Mouse (Mus musculus) embryonic facial prominence, embryonic 10.5 days (tissue): ENCODE data around the gene Rps6kb1. TPM values are rescaled to one million over a fixed set of nuclear protein-coding genes. Genes with fewer than 3 reads are reported as not detected.
A peak's percentile ranks its signal among the peaks of the same experiment; 100 is the strongest.

Experiments
- DNase-seq: peaks from one replicate; pipeline ENCODE4 v3.0.0-alpha.2; 2017; ENCODE audit warnings: low spot score
- H3K27ac ChIP-seq: fragments of 300-500 bp; sonication (generic); replicated peaks from 2 replicates; pipeline ENCODE4 v1.5.1; 2016; ENCODE audit warnings: mild to moderate bottlenecking
- H3K27me3 ChIP-seq: fragments of 300-500 bp; sonication (generic); replicated peaks from 2 replicates; pipeline ENCODE4 v1.6.1; 2016; ENCODE audit warnings: low read depth, mild to moderate bottlenecking; ENCODE audit not compliant: poor library complexity, severe bottlenecking
- H3K36me3 ChIP-seq: fragments of 300-500 bp; sonication (generic); replicated peaks from 2 replicates; pipeline ENCODE4 v1.6.1; 2016; ENCODE audit warnings: mild to moderate bottlenecking, moderate library complexity
- H3K4me1 ChIP-seq: fragments of 300-500 bp; sonication (generic); 2 replicates; pipeline ENCODE4 v1.6.1; 2016
- H3K4me3 ChIP-seq: fragments of 300-500 bp; sonication (generic); 2 replicates; pipeline ENCODE4 v1.5.1; 2016; ENCODE audit warnings: mild to moderate bottlenecking, moderate library complexity
- H3K9me3 ChIP-seq: fragments of 300-500 bp; sonication (generic); 2 replicates; pipeline ENCODE4 v1.6.1; 2016; ENCODE audit warnings: mild to moderate bottlenecking
- WGBS: fragments of 180-500 bp; shearing (Covaris S2); methylation state at CpG from one replicate; pipeline ENCODE4 v1.1.7; 2016; 5-methylcytosine and 5-hydroxymethylcytosine counted together
- polyA plus RNA-seq: library from polyadenylated mRNA; unstranded; fragments of >200 nt; fragmentation: Nextera tagmentation; extraction: Ambion mirVana; gene quantifications from 2 replicates; pipeline ENCODE4 v1.2.1, GENCODE M21; 2016

Gene Rps6kb1
- polyA plus RNA-seq, 1 experiment from 2014 or later, result 66.9 TPM

DNA sequence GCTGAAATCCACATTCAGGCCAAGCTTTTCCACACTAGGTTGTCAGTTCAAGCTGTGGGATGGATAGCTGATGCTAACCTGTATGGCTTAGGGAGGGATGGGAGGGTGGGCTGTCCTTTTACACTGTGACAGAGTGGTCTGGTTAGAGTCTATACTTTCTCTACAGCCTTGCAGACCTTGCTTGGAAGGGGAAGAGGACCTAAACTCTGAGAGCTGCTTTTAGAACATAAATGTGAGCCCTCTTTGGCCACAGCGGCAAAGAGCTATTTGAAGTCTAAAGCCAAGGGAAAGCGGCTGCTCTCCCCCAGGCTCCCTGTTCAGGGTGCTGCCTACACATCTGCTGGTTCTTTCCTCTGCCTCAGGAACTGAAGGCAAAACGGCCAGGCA is 41.0 kb upstream of the Rps6kb1 start:
- WGBS, result 46% methylated on average over 3 of the region's 3 CpGs
- Histone ChIP-seq H3K4me1 (peaks cover 44% of the 10 kb centered on the region), H3K9me3 (no peaks in the 10 kb centered on the region), H3K4me3 (peak overlapping the region; percentile 34), H3K36me3 (peaks cover 3% of the 10 kb centered on the region; the same call in 1 of the 2 replicates), H3K27me3 (no peaks in the 10 kb centered on the region), H3K27ac (peak overlapping the region; percentile 73)
- DNase-seq, result no peak

DNA sequence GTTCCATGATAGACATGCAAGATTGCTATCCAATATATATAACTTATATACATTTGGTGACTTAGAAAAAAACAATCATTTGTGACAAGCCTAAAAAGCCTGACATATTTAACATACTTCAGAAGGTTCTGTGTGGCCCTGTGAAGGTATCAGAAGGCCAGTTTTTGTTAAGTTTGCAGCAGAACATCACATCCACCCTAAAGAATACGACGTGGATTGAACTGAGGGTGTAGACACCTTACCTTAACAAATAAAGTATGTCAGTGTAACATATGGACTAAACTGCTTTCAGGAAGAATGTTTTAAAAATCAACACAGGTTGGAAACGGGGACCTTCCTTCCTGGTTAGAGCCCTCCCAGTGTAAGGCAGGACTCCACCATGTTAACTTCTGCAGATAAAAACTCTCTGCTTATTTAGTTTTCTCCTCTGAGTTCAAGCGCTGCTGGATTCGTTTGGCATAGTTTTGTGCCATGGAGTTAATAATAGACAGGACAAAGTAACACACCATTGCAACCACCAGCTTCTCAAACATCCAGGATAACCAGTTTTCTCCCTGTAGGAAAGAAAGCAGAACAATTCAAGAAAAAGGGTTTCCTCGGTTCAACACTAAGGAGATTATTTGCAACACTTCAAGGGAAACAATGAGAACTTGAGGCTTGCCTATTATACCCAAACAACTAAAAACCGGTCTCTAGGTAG is 40.4 kb upstream of the Rps6kb1 start:
- Histone ChIP-seq H3K9me3 (no peaks in the 10 kb centered on the region), H3K4me3 (peak overlapping the region; percentile 34), H3K27me3 (no peaks in the 10 kb centered on the region), H3K27ac (peak overlapping the region; percentile 73), H3K4me1 (peaks cover 49% of the 10 kb centered on the region), H3K36me3 (0 out of 2 replicates have a peak, but pooled peaks cover 3% of the 10 kb centered on the region)
- no peak for DNase-seq
- 74% methylated on average over 7 of the region's 7 CpGs for WGBS

DNA sequence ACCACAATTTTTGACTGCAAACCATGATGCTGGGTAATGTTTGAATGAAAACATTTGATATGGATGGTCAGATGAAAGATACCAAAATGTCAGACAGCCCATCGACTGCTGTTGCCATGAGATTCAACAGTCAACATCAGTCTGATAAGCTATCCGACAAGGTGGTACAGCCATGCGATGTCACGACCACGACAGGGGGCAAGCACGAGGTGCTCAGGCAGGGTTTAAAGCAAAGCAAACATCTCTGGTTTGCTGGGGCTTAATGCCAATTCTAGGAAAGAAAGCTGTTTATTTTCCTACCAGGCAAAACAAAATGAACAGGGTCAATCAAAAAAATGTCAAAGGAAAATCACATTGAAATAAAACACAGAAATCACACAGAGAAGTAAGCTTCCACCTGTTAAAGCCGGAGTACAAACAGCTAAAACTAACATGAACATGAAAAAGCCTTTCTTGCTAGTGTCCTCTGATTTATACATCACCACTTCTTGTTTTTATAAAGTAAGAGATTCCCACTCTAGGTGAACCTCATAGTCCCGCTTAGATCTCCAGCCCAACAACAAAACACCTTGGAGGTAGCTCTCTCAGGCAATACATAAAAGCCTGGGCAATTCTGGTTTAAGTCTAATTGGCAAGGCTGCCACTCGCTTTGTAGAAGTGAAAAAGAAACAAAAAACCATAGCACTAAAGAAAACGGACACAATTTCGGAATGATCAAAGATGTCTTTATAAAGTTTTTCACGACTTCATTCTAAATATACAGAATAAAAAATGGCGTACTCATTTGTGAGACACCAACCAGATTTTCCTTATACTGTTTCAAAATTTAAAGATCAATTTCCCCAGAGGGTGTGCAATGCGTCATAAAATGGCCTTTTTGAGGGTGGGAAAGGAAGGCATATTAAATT is 39.6 kb upstream of the Rps6kb1 start:
- H3K9me3 ChIP-seq, result no peaks in the 10 kb centered on the region
- H3K4me1 ChIP-seq, result peaks cover 57% of the 10 kb centered on the region
- no peak for DNase-seq
- H3K27ac ChIP-seq, result no peak overlapping the region
- 0 out of 2 replicates have a peak, but pooled peaks cover 3% of the 10 kb centered on the region for H3K36me3 ChIP-seq
- H3K4me3 ChIP-seq, result no peak overlapping the region
- WGBS, result 91% methylated on average over 14 of the region's 14 CpGs
- no peaks in the 10 kb centered on the region for H3K27me3 ChIP-seq

DNA sequence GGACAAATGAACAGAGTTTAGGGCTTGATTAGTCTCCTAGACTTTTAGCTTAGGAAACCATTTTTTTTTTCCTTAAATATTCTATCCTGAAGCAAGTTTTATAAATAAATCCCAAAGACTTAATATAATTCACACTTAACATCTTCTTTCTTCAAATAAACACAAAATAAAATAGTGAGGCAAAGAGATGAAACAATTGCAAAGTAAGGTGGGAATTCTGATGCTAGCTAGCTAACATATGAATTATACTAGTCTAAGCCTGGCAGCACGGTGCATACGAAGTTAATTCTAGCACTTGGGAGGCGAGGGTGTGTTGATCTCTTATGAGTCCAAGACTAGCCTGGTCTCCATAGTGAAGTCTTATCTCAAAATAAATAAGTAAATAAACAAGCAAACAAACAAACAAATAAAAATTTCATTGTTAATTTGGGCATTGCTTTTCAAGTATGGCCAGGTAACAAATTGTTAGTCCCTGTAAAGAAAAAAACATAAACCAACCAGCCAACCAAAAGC is 38.8 kb upstream of the Rps6kb1 start:
- H3K27me3 ChIP-seq, result no peaks in the 10 kb centered on the region
- H3K4me1 ChIP-seq, result peaks cover 63% of the 10 kb centered on the region
- no peak for DNase-seq

DNA sequence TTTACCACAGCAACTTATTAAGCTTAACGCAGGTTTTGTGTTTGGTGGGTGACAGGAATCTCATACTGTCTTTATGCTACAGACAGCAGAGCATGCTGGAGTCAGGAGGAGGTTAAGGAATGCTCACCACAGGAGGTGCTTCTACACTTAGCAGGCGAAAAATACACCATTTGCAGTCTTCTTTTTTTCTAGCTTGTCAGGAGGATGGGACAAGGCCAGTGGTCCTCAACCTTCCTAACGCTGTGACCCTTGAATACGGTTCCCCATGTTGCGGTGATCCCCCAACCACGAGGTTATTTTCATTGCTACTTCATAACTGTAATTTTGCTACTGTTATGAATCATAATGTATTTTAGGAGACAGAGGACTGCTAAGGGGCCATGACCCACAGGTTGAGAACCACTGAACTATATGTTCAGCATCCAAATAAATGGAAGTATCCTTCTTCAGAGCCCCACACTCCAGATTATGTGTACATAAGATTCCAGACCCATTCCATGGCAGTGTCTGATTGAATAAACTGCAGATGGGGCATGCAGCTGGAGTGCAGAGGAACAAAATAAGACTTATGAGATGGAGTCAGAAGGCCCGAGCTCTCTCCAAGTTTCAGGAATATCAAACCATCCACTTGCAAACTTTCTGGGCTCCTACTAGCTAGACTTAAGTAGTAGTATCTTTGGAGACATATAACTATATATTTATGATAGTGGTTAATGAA is 38.1 kb upstream of the Rps6kb1 start:
- no peaks in the 10 kb centered on the region for H3K9me3 ChIP-seq
- peaks cover 63% of the 10 kb centered on the region for H3K4me1 ChIP-seq
- H3K27me3 ChIP-seq, result no peaks in the 10 kb centered on the region
- H3K27ac ChIP-seq, result no peak overlapping the region; the same call in 1 of the 2 replicates
- H3K36me3 ChIP-seq, result 0 out of 2 replicates have a peak, but pooled peaks cover 3% of the 10 kb centered on the region
- no peak overlapping the region for H3K4me3 ChIP-seq
- no peak for DNase-seq
- WGBS, result 87% methylated on average over 7 of the region's 7 CpGs

More for the DNA sequence above, 38.8 kb upstream of the Rps6kb1 start:
- Histone ChIP-seq H3K9me3 (no peaks in the 10 kb centered on the region), H3K36me3 (0 out of 2 replicates have a peak, but pooled peaks cover 3% of the 10 kb centered on the region), H3K4me3 (no peak overlapping the region), H3K27ac (no peak overlapping the region)
- 93% methylated on average over 3 of the region's 3 CpGs for WGBS

DNA sequence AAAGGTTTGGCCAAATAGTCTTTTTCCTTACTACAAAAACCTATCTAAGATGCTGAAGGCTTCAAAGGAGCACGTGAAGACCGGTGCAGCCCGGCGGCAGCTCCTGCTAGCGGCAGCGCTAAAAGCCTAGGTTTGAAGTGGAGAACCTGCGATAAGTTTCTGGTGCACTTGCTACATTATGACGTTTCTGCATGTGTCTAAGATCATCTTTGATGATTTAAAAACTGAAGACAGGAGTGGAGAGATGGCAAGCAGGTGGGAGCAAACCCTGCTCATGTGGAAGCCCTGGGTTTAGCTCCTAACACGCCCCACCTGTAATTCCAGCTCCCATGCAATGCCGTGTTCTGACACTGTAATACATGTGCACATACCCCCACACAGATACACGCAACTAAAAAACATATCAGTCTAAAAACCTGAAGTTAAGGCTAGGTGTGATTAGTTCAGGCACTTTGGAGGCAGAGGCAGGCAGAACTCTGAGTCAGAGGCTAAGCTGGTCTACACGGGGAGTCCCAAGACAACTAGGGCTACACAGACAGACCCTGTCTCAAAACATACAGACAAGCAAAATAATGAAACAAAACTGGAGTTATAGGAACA is 37.4 kb upstream of the Rps6kb1 start:
- 93% methylated on average over 12 of the region's 12 CpGs for WGBS
- H3K27me3 ChIP-seq, result no peaks in the 10 kb centered on the region
- peak overlapping the region; percentile 70 for H3K27ac ChIP-seq
- H3K9me3 ChIP-seq, result no peaks in the 10 kb centered on the region
- H3K4me1 ChIP-seq, result peaks cover 63% of the 10 kb centered on the region
- no peak for DNase-seq
- H3K4me3 ChIP-seq, result no peak overlapping the region
- 0 out of 2 replicates have a peak, but pooled peaks cover 3% of the 10 kb centered on the region for H3K36me3 ChIP-seq

DNA sequence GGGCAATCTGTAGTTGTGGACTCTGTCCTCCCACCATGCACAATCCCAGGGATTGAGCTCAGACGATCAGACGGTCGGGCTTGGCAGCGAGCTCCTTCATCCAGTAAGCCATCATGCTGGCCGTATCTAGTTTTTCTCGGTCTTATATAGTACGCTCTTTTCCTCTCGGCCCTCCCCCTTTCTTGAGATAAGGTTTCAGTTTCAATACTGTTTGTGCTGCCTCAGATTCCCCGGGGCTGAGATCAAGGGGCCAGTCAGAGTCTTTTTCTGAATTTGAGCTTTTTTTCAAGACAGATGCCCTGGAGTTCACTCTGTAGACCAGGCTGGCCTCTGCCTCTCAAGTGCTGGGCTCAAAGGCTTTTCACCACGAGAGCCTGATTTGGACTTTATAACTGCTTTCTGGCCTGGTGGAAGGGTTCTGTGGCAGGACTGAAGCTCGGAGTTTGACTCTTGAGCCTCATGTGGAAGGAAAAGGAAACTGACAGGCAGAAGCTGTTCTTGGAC is 36.7 kb upstream of the Rps6kb1 start:
- H3K9me3 ChIP-seq, result no peaks in the 10 kb centered on the region
- 40% methylated on average over 11 of the region's 11 CpGs for WGBS
- H3K4me1 ChIP-seq, result peaks cover 61% of the 10 kb centered on the region
- H3K4me3 ChIP-seq, result no peak overlapping the region
- H3K27ac ChIP-seq, result peak overlapping the region; percentile 70
- H3K36me3 ChIP-seq, result 0 out of 2 replicates have a peak, but pooled peaks cover 3% of the 10 kb centered on the region
- peak; percentile 42 for DNase-seq
- H3K27me3 ChIP-seq, result no peaks in the 10 kb centered on the region

DNA sequence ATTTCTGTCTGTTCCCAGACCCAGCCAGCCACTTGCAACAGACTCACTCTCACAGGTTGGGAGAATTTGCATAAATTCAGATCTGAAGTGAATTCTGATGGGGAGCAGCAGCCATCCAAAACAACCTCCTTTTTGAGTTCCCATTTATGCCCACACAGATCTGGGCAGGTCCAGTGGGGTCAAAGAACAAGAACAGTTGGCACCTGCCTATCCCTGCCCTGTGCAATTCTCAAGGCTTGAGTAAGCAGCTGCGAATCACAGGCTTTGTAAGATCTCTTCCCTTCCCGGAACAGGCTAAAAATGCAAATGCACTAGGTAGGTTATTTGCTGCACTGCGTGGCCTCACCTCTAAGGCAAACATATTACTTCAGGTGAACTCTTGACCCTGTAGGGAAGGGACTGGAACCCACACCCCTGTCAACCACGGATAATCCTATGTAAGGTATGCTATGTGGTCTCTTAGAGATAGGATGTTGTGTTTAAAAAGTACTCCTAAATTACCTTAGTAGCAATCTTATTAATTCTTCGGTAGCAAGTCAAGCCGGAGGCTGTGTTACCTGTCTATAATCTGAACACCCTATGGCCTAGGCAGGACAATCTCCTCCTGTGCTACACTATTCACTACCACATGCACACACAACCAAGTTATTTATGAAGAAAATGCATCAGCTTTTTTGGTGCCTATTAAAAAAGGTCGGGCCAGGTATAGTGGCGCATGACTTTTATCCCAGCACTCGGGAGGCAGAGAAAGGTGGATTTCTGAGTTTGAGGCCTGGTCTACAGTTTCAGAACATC is 35.9 kb upstream of the Rps6kb1 start:
- Histone ChIP-seq H3K4me1 (peaks cover 63% of the 10 kb centered on the region), H3K4me3 (no peak overlapping the region), H3K27me3 (no peaks in the 10 kb centered on the region), H3K27ac (no peak overlapping the region; the same call in 1 of the 2 replicates), H3K9me3 (no peaks in the 10 kb centered on the region), H3K36me3 (0 out of 2 replicates have a peak, but pooled peaks cover 3% of the 10 kb centered on the region)
- 87% methylated on average over 9 of the region's 9 CpGs for WGBS
- DNase-seq, result no peak

DNA sequence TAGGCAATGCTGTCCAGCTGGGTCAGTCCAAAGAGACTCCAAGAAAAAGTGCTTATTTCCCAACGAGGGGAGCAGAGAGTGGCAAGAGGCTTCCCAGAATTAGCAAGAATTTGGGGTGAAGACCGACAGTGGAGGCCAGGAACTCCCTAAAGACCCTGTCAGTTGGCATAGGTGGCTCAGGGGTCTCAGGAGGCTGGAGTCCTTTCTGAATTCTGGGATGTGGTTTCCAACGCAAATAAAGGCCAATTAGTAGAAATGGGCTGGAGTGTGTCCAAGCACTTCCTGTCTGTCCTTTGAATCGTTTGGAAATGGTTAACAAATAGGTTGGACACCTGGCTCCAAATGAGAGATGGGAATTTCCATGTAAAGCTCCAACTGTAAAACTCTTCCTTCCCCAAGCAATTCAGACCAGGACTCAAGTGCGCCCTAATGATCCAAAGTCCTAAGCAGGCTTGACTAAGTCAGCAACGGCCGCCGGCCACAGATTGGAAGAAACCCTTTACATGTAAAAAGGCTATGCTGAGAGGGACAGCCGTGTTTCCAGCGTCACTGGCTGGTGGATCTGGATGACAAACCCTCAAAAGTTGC is 35.2 kb upstream of the Rps6kb1 start:
- no peak for DNase-seq
- no peak overlapping the region; the same call in 1 of the 2 replicates for H3K27ac ChIP-seq
- no peak overlapping the region for H3K4me3 ChIP-seq
- H3K9me3 ChIP-seq, result no peaks in the 10 kb centered on the region
- no peaks in the 10 kb centered on the region for H3K27me3 ChIP-seq
- peaks cover 60% of the 10 kb centered on the region for H3K4me1 ChIP-seq
- 80% methylated on average over 10 of the region's 10 CpGs for WGBS
- 0 out of 2 replicates have a peak, but pooled peaks cover 3% of the 10 kb centered on the region for H3K36me3 ChIP-seq

DNA sequence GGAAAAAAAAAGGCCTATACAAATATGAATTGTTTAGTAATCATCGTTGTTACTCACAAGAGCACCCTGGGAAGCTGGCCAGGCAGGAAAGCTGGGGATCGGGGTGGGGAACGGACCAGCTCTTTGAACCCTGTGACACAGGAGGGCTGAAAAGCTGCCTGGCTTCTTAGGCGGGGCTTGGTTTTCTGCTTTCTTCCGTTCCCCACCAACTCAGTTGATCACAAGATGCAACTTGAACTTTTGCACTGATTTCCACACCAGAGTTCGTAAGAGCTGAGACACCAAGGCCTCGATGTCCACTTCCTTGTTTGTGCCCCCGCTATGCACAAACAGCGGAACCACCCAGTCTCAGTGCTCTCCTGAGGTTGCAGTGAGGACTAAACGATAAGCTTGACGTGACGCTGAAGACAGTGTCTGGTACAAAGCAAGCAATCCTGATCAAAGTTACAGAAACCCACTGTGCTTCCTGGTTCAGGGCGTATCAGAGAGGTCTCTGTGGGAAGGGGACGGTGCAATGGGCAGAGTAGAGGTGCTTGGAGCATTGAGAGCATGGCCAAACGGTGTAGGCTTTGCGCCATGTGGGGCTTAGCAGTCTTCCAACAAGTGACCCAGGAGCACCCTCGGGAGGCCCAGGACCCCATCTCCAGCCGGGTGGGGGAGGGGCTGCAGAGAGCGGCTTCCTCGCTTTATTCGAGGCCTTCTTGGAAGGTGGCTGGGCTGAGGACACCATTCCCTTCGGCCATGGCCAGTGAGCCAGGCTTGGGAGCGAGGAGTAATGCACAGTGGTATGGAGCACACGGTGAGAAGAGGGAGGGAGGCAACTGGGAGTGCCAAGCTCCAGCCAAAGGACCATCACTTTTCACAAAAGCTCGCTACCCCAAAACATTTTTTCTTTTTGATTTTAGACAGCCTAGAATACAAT is 34.5 kb upstream of the Rps6kb1 start:
- no peaks in the 10 kb centered on the region for H3K27me3 ChIP-seq
- peaks cover 66% of the 10 kb centered on the region for H3K4me1 ChIP-seq
- 0 out of 2 replicates have a peak, but pooled peaks cover 3% of the 10 kb centered on the region for H3K36me3 ChIP-seq
- H3K4me3 ChIP-seq, result no peak overlapping the region
- no peaks in the 10 kb centered on the region for H3K9me3 ChIP-seq
- peak overlapping the region; percentile 32 for H3K27ac ChIP-seq
- no peak for DNase-seq
- WGBS, result 79% methylated on average over 25 of the region's 25 CpGs
